Mouse (Mus musculus) layer of hippocampus, adult 2 months (tissue): ENCODE results near the gene Akr7a5. TPM values are rescaled to one million over a fixed set of nuclear protein-coding genes. Genes with fewer than 3 reads are reported as not detected.

Experiments used
- DNase-seq, 2 experiments: peaks; one replicate each; pipeline ENCODE4 v3.0.0; 2022; ENCODE audit warnings: low spot score in 2 of 2
- H3K27ac ChIP-seq: fragments of 200-600 bp; 2 replicates; pipeline ENCODE4 v1.8.1; 2022
- H3K4me3 ChIP-seq: fragments of 200-600 bp; 2 replicates; pipeline ENCODE4 v1.8.1; 2022; ENCODE audit warnings: mild to moderate bottlenecking
- CTCF ChIP-seq: fragments of 200-600 bp; conservative IDR thresholded peaks from 2 replicates; pipeline ENCODE4 v1.8.1; 2022; ENCODE audit warnings: antibody characterized with exemption, mild to moderate bottlenecking, moderate library complexity
- total RNA-seq, 2 experiments: library from RNA; stranded (reverse); gene quantifications; 2 replicates each; pipeline ENCODE4 v1.2.3; 2021

Akr7a5 gene
- total RNA-seq, 2 experiments from 2014 or later: 31.6 to 32.9 TPM

- Histone ChIP-seq H3K27ac (no peak overlapping the region), H3K4me3 (no peak overlapping the region)
- TF ChIP-seq CTCF: no peak
- no peak for DNase-seq
Observed at GRCm38 (mm10) chr4:139281791-139282345, 28.7 kb upstream of the Akr7a5 start.

DNA sequence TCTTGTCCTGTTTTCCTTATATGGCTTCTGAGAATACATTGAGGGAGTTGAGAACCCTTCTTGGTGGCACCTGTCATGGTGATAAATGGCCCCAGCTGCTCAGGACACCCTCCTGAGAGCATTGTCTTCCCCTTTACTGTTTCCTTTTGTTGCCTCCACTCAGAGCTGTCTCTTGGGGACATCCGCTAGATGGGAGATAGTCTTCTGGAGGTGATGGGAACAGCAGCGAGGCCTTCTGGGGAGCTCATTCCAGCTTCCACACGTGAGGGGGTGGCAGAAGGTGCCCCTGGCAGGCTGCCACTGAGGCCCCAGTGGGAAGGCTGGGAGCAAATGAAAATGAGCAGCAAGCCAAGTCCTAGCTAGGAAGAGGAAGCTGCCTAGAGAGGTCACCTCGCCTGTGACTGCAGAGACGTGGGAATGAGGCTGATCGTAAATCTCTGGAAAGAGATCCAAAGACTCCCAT is 27.6 kb upstream of the Akr7a5 start:
- Histone ChIP-seq H3K4me3 (no peak overlapping the region), H3K27ac (peak overlapping the region; percentile 43)
- no peak for TF ChIP-seq CTCF
- DNase-seq: peak in 1 of 2 experiments; percentile 25

DNA sequence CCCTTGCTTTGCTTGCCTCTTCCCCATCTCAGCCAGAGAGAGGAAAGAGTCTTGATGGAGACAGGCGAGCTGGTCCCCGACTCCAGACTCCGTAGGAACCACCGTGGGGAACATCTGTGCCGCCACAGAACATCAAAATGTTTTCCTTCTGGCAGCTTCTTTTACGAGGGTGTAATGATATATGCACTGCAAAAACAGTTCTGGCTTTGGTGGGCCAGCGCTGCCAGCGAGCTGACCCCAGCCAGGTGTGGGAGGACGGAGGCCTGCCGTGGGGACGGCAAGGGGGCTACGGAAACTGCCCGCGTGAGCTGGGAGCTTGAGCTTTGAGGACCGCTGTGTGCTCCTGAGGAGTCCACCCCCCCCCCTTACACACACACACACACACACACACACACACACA is 25.7 kb upstream of the Akr7a5 start:
- Histone ChIP-seq H3K27ac (peak overlapping the region; percentile 57), H3K4me3 (no peak overlapping the region)
- no peak for DNase-seq
- TF ChIP-seq CTCF: no peak

- Histone ChIP-seq H3K4me3 (no peak overlapping the region), H3K27ac (peak overlapping the region; percentile 67)
- no peak for DNase-seq
- no peak for TF ChIP-seq CTCF
Observed at GRCm38 (mm10) chr4:139286234-139286633, 24.3 kb upstream of the Akr7a5 start.

GRCm38 (mm10) chr4:139287122-139287863 is 23.3 kb upstream of the Akr7a5 start:
- peak overlapping the region; percentile 81 for H3K27ac ChIP-seq

DNA sequence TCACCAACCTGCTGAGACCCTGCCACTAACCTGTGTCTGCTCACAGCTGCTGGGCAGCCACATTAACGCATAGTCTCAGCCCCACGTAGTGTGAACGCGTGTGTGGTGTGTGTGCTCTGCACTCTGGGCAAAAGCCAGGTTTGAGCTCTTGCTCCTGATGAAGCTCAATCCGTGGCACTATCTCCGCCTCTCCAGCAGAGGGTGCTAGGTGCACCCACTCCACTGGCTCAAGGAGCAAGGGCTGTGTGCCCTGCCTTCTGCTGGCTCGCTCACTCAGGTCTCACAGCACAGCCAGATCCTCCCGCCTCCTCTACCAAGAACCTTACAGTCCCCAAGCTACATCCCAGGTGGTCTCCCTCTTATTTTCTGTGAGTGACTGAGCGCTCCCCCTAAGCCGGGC is 21.5 kb upstream of the Akr7a5 start:
- peak; percentile 61 to 73 for DNase-seq
- Histone ChIP-seq H3K27ac (peak overlapping the region; percentile 81), H3K4me3 (no peak overlapping the region)
- peak; percentile 92 for TF ChIP-seq CTCF

More at GRCm38 (mm10) chr4:139287122-139287863, 23.3 kb upstream of the Akr7a5 start:
- DNase-seq: peak; percentile 76 to 93
- no peak overlapping the region for H3K4me3 ChIP-seq
- TF ChIP-seq CTCF: peak; percentile 99

DNA sequence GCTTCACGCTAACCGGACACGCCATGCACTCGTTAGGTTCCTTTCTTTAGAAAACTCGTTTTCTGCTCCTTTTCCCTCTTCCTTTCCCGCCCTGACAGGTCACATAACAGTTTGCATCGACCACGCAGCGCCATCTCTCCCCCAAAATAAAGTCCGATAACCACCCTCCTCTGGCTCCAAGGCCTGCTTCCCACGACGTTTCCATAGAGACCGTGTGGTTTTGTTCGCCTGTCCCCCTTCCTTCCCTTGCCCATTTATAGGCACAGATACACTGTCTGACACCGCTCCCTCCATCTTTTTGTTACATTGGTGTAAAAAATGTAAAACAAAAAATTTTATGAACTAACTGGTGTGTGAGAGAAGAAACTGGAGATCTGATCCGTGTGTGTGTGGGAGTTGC is 19.4 kb upstream of the Akr7a5 start:
- DNase-seq: no peak
- Histone ChIP-seq H3K27ac (peak overlapping the region; percentile 81), H3K4me3 (no peak overlapping the region)
- TF ChIP-seq CTCF: no peak

DNA sequence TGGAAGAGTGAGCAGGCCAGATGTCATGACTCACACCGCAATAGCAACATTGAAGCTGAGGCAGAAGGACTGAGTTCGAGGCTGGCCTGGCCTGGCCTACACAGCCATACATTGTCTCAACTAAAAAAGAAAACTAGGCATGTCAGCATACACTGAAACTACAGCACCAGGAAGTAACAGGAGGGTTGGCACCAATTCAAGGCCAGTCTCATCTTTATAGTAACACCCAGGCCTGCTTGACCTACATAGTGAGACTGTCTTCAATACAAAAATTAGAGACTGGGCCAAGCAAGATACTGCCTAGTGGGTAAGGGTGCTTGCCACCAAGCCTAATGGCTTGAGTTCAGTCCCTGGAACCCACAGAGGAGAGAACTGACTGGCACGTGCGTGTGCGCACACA is 18.5 kb upstream of the Akr7a5 start:
- peak overlapping the region; percentile 81; the same call in 1 of the 2 replicates for H3K27ac ChIP-seq
- H3K4me3 ChIP-seq: no peak overlapping the region
- TF ChIP-seq CTCF: no peak
- DNase-seq: no peak

- Histone ChIP-seq H3K27ac (peak overlapping the region; percentile 32; the same call in 1 of the 2 replicates), H3K4me3 (no peak overlapping the region)
- peak in 1 of 2 experiments; percentile 48 for DNase-seq
- peak; percentile 46 for TF ChIP-seq CTCF
Observed at GRCm38 (mm10) chr4:139297566-139297965, 13.0 kb upstream of the Akr7a5 start.

- DNase-seq: no peak
- Histone ChIP-seq H3K4me3 (no peak overlapping the region), H3K27ac (peak overlapping the region; percentile 46; the same call in 1 of the 2 replicates)
- no peak for TF ChIP-seq CTCF
Observed at GRCm38 (mm10) chr4:139298671-139299366, 11.7 kb upstream of the Akr7a5 start.

DNA sequence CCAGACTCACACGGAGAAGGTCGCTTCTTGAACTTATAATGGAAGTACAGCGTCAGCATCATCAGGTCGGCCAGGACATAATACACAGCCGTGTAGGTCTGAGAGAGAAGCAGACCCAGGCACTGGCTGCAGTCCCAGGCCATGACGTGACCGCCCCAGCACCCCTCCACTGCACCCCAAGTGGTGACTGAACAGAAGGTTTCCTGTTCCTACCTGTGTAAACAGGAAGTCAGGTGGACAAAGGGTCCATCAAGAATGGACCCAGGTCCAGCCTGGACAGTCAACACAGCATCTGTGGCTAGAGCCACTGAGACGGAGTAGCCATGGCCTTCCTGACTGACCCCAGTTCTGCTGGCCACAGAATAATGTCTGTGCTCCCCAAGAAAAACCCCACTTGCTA is 8.8 kb upstream of the Akr7a5 start:
- H3K27ac ChIP-seq: no peak overlapping the region
- H3K4me3 ChIP-seq: no peak overlapping the region
- DNase-seq: no peak
- TF ChIP-seq CTCF: no peak

DNA sequence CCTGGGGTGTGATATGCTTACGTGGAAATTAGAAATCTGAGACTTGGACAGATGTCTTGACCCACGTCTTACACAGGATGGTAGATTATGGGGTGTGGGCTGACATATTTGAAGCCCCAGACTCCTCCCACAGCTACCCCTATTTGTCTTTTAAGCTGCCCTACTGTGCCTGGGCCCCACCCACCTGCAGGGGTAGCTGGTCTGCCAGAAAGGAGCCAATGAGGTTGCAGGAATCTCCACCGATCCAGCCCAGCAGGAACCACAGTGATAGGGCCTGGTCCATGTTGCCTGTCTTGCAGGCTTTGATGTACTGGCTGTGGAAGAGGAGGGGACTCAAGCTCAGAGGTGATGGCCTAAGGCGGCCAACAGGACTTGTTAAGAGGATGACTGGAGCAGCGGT is 8.3 kb upstream of the Akr7a5 start:
- H3K4me3 ChIP-seq: no peak overlapping the region
- H3K27ac ChIP-seq: no peak overlapping the region
- no peak for DNase-seq
- TF ChIP-seq CTCF: no peak

GRCm38 (mm10) chr4:139305521-139305920 is 5.0 kb upstream of the Akr7a5 start:
- H3K4me3 ChIP-seq: no peak overlapping the region
- DNase-seq: no peak
- H3K27ac ChIP-seq: no peak overlapping the region
- no peak for TF ChIP-seq CTCF

DNA sequence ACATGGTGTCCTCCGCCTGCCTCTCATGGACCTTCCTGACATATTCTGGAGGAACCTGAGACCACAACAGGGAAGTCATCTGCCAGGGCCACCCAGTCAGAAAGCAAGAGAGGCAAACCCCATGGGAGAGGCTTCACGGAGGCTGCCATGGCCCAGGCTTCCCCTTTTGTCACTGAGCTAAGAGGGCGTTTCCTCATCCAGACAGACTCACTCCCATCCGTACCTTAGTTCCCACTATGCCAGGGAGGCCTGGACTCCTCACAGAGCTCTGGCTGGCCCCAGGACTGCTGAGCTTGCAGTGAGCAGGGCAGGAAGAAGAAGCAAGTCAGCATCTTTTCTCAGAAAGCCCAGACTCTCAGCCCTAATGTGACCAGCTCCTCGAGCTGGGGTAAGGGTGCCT is 2.6 kb upstream of the Akr7a5 start:
- no peak for TF ChIP-seq CTCF
- Histone ChIP-seq H3K27ac (no peak overlapping the region), H3K4me3 (no peak overlapping the region)
- no peak for DNase-seq
